Mouse (Mus musculus) lung, embryonic 14.5 days (tissue): Measurements from ENCODE around the gene Csnk1d. TPM values are rescaled to one million over a fixed set of nuclear protein-coding genes. Genes with fewer than 3 reads are reported as not detected.
A peak's percentile ranks its signal among the peaks of the same experiment; 100 is the strongest.

ENCODE experiments used
- ATAC-seq: fragments of 200-750 bp; cut with Nextera tagmentation; 2 replicates; pipeline ENCODE4 v1.8.0; 2017; ENCODE audit warnings: mild to moderate bottlenecking, moderate TSS enrichment, moderate library complexity; ENCODE audit not compliant: insufficient read depth
- DNase-seq: peaks from one replicate; pipeline ENCODE4 v3.0.0-alpha.2; 2015
- H3K27ac ChIP-seq: fragments of 300-500 bp; sonication (generic); 2 replicates; pipeline ENCODE4 v1.5.1; 2014; ENCODE audit warnings: low read depth, mild to moderate bottlenecking, moderate library complexity
- H3K27me3 ChIP-seq: fragments of 300-500 bp; sonication (generic); 2 replicates; pipeline ENCODE4 v1.6.1; 2014; ENCODE audit warnings: low read length, control low read depth; ENCODE audit not compliant: insufficient read depth
- H3K36me3 ChIP-seq: fragments of 300-500 bp; sonication (generic); 2 replicates; pipeline ENCODE4 v1.6.1; 2014; ENCODE audit warnings: control low read depth; ENCODE audit not compliant: insufficient read depth
- H3K4me1 ChIP-seq: fragments of 300-500 bp; sonication (generic); 2 replicates; pipeline ENCODE4 v1.6.1; 2014; ENCODE audit warnings: antibody characterized with exemption, control low read depth; ENCODE audit not compliant: insufficient read depth
- H3K4me2 ChIP-seq: fragments of 300-500 bp; sonication (generic); 2 replicates; pipeline ENCODE4 v1.6.1; 2014; ENCODE audit warnings: mild to moderate bottlenecking
- H3K4me3 ChIP-seq: fragments of 300-500 bp; sonication (generic); 2 replicates; pipeline ENCODE4 v1.5.1; 2014; ENCODE audit warnings: low read depth, low read length
- H3K9ac ChIP-seq: fragments of 300-500 bp; sonication (generic); 2 replicates; pipeline ENCODE4 v1.6.1; 2014
- H3K9me3 ChIP-seq: fragments of 300-500 bp; sonication (generic); 2 replicates; pipeline ENCODE4 v1.6.1; 2016; ENCODE audit warnings: low read depth, low read length, control low read depth
- CTCF ChIP-seq: IDR thresholded peaks from 2 replicates; pipeline ENCODE4 v1.5.1; 2016; ENCODE audit warnings: antibody characterized with exemption, low read depth
- WGBS: fragments of 180-500 bp; shearing (Covaris S2); extraction: QIAGEN DNeasy Blood & Tissue Kit; methylation state at CpG from one replicate; pipeline ENCODE4 v1.1.7; 2014; 5-methylcytosine and 5-hydroxymethylcytosine counted together
- polyA plus RNA-seq: library from polyadenylated mRNA; unstranded; fragments of >200 nt; fragmentation: Nextera tagmentation; extraction: Ambion mirVana; gene quantifications from 2 replicates; pipeline ENCODE4 v1.2.1, GENCODE M21; 2014

Gene Csnk1d
- polyA plus RNA-seq, 1 experiment from 2014 or later: 89.8 TPM

DNA sequence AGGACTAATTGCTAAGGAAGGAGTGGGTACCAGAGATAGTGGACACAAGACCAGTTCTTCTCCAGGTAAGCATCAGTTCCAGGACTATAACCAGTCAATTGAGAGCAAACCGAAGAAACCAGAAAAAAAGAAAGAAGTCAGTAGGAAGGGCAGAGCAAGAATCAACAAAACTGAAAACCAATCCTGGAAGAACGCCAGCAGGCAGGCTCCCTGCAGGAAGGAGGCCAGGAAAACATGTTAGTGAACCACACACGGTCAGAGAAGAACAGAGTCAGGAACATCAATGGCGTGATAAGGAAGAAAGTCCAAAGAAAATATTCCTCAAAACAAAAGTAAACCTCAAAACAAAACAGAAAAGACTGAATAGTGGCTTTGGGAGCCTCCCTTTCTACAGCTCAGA is 10.8 kb upstream of the Csnk1d start:
- ATAC-seq (no peak), DNase-seq (peak; percentile 76)
- no peaks in the 10 kb centered on the region for H3K9me3 ChIP-seq
- no peak overlapping the region for H3K9ac ChIP-seq
- no peak overlapping the region for H3K27ac ChIP-seq
- H3K27me3 ChIP-seq: no peaks in the 10 kb centered on the region
- WGBS: 37% methylated on average over 4 of the region's 4 CpGs
- no peaks in the 10 kb centered on the region for H3K36me3 ChIP-seq
- TF ChIP-seq CTCF: no peak
- no peak overlapping the region for H3K4me2 ChIP-seq
- no peaks in the 10 kb centered on the region for H3K4me1 ChIP-seq
- no peak overlapping the region for H3K4me3 ChIP-seq

DNA sequence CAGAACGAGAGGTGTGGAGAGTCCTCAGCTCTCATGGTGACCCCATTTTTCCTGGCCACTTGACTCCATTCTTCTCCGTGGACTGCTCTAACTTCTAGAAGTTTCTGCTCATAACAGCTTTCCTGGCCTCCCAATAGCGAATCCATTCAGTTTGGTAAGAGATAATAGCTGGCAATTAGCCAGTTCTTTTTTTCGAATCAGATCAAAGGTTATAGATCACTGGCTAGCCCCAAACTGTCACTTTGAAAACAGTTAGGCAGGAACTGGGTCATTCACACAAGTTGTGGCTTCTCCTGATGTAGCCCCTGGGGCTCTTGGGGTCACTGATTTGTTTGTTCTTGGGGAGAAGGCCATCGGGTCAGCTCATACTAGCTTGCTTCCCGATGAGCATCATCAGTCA is 3.6 kb upstream of the Csnk1d start:
- Histone ChIP-seq H3K9me3 (no peaks in the 10 kb centered on the region), H3K27me3 (no peaks in the 10 kb centered on the region), H3K4me3 (no peak overlapping the region), H3K4me2 (no peak overlapping the region), H3K27ac (no peak overlapping the region), H3K9ac (no peak overlapping the region), H3K4me1 (peaks cover 10% of the 10 kb centered on the region), H3K36me3 (no peaks in the 10 kb centered on the region)
- DNase-seq (no peak), ATAC-seq (no peak)
- WGBS: 74% methylated on average over 6 of the region's 6 CpGs
- no peak for TF ChIP-seq CTCF

DNA sequence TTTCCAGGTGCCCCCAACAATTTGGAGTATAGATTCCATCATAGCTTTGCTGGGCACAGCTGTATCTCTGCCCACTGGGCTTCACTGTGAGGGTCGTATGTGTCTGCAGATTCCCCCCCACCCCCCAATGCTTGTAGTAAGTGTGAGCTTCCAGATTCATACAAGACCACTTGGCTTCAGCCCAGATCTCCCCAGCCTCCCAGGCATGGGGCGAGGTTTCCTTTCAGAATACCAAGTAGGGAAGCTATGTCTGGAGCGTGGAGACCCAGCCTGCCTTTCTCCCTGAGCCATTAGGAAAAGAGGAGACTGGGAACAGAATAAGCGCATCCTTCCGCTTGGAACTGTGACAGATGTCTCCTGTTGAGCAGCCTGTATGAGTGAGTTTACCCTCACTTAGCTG is 2.5 kb upstream of the Csnk1d start:
- DNase-seq (no peak), ATAC-seq (no peak)
- Histone ChIP-seq H3K4me1 (peaks cover 17% of the 10 kb centered on the region), H3K27me3 (no peaks in the 10 kb centered on the region), H3K27ac (no peak overlapping the region), H3K4me2 (no peak overlapping the region), H3K36me3 (no peaks in the 10 kb centered on the region), H3K9ac (no peak overlapping the region), H3K4me3 (no peak overlapping the region), H3K9me3 (no peaks in the 10 kb centered on the region)
- WGBS: 74% methylated on average over 5 of the region's 5 CpGs
- no peak for TF ChIP-seq CTCF

DNA sequence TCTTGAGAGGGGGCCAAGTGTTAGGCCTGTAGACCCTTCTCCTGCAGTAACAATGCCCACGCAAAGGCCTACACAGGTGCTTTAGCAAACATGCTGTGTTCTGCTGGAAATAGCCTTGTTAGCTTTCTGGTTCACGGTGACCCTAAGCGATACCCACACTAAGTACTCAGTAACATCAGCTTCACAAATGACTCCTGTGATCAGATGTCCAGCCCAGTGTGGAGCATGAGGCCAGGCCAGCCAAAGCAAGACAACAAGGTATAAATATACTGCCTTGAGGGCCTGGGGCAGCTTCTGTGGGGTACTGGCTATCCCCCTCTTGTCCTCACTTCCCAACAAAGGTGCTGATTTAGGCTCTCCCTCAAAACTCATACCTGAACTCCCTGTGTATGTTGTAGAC is 1.9 kb upstream of the Csnk1d start:
- no peak for DNase-seq
- no peak overlapping the region for H3K9ac ChIP-seq
- H3K4me3 ChIP-seq: no peak overlapping the region
- H3K27ac ChIP-seq: no peak overlapping the region
- TF ChIP-seq CTCF: no peak
- H3K4me1 ChIP-seq: peaks cover 17% of the 10 kb centered on the region
- no peak overlapping the region for H3K4me2 ChIP-seq
- H3K27me3 ChIP-seq: no peaks in the 10 kb centered on the region
- 97% methylated on average over 3 of the region's 3 CpGs for WGBS
- ATAC-seq: no peak
- H3K36me3 ChIP-seq: no peaks in the 10 kb centered on the region
- H3K9me3 ChIP-seq: no peaks in the 10 kb centered on the region

DNA sequence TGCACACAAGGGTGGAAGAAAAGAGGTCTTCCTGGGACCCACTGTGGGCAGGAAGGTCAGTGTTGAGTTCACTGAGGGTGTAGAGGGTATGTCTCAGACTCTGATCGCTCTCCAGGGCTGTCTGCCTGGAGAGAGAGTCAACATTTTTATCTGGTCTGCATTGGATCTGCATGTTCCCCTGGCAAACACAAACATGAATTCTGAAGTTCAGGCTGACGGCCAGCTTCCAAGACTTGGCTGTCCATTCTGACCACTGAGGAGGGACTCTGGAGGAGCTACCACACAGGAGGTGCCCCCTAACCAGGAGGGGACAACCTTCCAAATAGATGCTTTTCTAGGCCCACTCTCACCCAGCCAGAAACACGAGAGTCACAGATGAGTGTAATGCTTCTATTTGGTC is 661 bp upstream of the Csnk1d start:
- Histone ChIP-seq H3K36me3 (peaks cover 10% of the 10 kb centered on the region), H3K4me3 (peak overlapping the region; percentile 100), H3K27ac (peak overlapping the region; percentile 97; the same call in 1 of the 2 replicates), H3K9ac (peak overlapping the region; percentile 51; the same call in 1 of the 2 replicates), H3K4me1 (peaks cover 17% of the 10 kb centered on the region), H3K9me3 (no peaks in the 10 kb centered on the region), H3K27me3 (no peaks in the 10 kb centered on the region), H3K4me2 (peak overlapping the region; percentile 74)
- ATAC-seq (peak; percentile 5; the same call in 1 of the 2 replicates), DNase-seq (no peak)
- WGBS: 56% methylated on average over 3 of the region's 3 CpGs
- TF ChIP-seq CTCF: no peak

DNA sequence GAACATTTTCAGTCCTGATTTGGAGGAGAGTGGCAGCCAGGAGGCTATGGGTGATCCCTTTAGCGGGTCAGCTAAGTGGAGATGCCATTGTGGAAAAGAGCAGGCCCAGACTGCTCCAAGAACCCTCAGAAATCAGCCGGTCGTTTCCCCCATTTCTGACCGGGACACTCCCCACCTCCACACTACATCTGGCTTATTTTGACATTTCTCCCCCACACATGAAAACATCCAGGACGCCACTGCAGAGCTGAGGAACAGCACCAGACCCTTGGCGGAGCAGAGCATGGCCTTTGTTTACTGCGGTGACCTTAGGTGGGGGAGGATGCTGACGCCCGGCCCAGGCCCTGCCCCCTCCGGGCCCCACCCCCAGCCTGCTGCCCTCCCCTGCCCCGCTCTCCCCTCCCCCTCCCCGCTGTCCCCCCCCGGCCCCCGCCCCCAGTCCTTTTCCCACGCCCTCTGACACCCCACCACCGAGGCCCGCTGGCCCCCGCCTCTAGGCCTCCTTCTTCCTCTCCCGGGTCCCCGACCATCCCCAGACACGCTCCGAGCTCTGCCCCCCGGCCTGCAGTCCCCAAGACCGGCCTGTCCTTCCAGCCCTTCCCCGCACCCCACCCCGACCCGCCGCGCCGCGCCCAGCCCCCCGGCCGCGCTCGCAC is 876 bp downstream of the Csnk1d start:
- TF ChIP-seq CTCF: no peak
- H3K36me3 ChIP-seq: peaks cover 25% of the 10 kb centered on the region
- H3K4me1 ChIP-seq: peaks cover 17% of the 10 kb centered on the region
- H3K4me3 ChIP-seq: peak overlapping the region; percentile 100
- no peaks in the 10 kb centered on the region for H3K27me3 ChIP-seq
- H3K4me2 ChIP-seq: peak overlapping the region; percentile 74
- H3K9me3 ChIP-seq: no peaks in the 10 kb centered on the region
- H3K9ac ChIP-seq: peak overlapping the region; percentile 100
- H3K27ac ChIP-seq: peak overlapping the region; percentile 97
- ATAC-seq (peak; percentile 51; the same call in 1 of the 2 replicates), DNase-seq (peak; percentile 42)
- WGBS: 1% methylated on average over 28 of the region's 35 CpGs

DNA sequence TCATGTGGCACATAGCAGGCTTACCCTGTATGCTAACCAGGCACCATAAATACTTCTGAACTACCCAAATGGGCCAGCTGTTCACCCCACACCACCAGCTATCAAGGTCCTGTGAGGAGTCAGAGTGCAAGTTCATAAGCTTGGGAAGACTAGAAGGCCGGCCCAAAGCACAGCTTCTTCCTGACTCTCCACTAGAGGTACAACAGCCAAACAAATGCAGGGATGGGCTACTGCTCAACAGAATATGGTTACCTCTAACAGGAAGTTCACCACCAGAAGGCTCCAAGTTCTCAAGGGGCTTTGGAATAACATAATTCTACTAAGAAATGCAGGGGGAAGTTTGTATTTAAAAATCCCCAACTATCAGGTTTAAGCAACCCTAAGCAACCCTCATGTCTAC is 1.6 kb downstream of the Csnk1d start:
- no peaks in the 10 kb centered on the region for H3K27me3 ChIP-seq
- DNase-seq: peak; percentile 17
- H3K9me3 ChIP-seq: no peaks in the 10 kb centered on the region
- peaks cover 31% of the 10 kb centered on the region for H3K36me3 ChIP-seq
- ATAC-seq: no peak
- H3K4me3 ChIP-seq: peak overlapping the region; percentile 100
- no peak for TF ChIP-seq CTCF
- peak overlapping the region; percentile 74 for H3K4me2 ChIP-seq
- H3K27ac ChIP-seq: 0 out of 2 replicates have a peak overlapping the region, but pooled peaks have one; percentile 97
- peak overlapping the region; percentile 100 for H3K9ac ChIP-seq
- H3K4me1 ChIP-seq: peaks cover 17% of the 10 kb centered on the region
- 9% methylated on average over 1 of the region's 1 CpGs for WGBS

DNA sequence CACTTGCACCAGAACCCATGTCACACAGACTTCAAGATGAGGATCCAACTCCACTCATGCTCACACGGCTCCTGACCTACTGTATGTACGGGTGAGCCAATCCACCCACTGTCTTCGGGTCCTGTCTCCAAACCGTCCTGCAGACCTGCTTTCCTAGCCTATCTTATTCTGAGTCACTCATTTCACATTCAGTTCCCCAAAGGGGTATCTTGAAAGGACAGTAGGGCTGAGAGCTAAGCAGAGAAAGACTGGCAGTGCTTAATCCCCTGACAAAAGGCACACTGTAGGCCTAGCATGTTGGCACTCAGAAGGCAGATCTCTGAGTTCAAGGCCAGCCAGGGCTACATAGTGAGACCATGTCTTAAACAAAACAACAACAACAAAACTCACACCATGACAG is 2.7 kb downstream of the Csnk1d start:
- Histone ChIP-seq H3K4me3 (peak overlapping the region; percentile 100; the same call in 1 of the 2 replicates), H3K9me3 (no peaks in the 10 kb centered on the region), H3K36me3 (peaks cover 38% of the 10 kb centered on the region), H3K4me1 (peaks cover 17% of the 10 kb centered on the region), H3K27me3 (no peaks in the 10 kb centered on the region), H3K27ac (no peak overlapping the region), H3K4me2 (peak overlapping the region; percentile 74), H3K9ac (no peak overlapping the region)
- ATAC-seq (no peak), DNase-seq (no peak)
- TF ChIP-seq CTCF: no peak
- 72% methylated on average over 4 of the region's 4 CpGs for WGBS
